Mouse (Mus musculus) urinary bladder, adult 18-20 months (tissue): ENCODE data around the gene Susd6.

Source experiments
- DNase-seq, 2 experiments: peaks; one replicate each; pipeline ENCODE4 v3.0.0; 2022; ENCODE audit warnings: low spot score in 2 of 2, mixed read lengths in 2 of 2

Gene Susd6

GRCm38 (mm10) chr12:80926550-80926949 is 136.2 kb downstream of the Susd6 start:
- no peak for DNase-seq

DNA sequence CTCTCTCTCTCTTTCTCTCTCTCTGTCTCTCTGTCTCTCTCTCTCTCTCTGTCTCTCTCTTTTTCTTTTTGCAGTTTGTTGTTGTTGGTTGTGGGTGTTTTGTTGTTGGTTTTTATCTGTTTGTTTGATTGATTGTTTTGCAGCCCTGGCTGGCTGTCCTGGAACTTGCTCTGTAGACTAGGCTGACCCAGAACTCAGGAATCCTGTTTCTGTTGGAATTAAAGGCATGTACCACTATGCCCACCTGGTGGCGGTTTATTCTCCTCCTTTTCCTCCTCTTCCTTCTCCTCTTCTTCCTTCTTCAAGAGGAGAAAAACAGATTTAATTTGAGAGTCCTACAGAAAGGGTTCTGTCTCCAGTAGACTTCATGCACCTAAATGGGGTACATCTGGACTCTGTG is 137.2 kb downstream of the Susd6 start:
- DNase-seq: no peak

DNA sequence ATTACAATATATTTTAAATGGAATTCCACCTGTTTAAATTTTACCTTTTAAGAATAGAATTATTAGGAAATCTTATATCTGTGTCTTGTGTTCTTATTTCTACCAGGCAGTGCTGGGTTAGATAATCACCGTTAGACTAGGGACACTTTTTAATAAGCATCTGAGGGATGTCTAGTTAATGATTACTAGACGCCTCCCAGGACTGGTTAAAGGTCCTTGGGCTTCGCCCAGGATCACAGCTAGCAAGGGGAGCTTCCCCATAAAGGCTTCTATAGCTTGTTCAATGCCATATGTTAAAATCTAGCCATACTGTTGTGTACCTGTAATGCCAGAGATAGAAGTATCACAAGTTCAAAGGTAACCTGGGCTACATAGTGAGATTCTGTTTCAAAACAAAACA is 138.6 kb downstream of the Susd6 start:
- DNase-seq: no peak

GRCm38 (mm10) chr12:80930141-80930540 is 139.8 kb downstream of the Susd6 start:
- DNase-seq: no peak
